Mouse (Mus musculus): ENCODE data around the gene Rab3a.

- TF ChIP-seq GATA1 (IDR thresholded peaks at IDR 0.05; ENCODE audit: borderline replicate concordance, low read length): no peak
- TF ChIP-seq FLI1 (IDR thresholded peaks at IDR 0.05; ENCODE audit: low read length): no peak
Observed at GRCm38 (mm10) chr8:70796403-70797080, 42.1 kb downstream of the Rab3a start.
